15 mouse cellular contexts compared by ENCODE assay signal in the genomic region with DNA sequence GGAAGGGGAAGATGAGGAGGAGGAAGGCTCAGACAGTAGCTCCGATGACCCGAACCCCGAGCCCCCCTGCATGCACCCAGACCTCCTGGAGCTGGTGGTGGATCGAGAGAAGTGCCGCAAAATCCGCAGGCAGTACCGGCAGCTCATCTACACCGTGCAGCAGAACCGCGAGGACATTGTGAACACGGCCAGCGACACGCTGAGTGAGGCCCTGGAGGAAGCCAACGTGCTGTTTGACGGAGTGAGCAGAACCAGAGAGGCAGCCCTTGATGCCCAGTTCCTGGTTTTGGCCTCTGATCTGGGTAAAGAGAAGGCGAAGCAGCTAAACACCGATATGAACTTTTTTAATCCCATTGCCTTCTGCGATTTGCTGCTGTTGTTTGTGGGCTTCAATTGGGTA. TPM values are rescaled to one million over a fixed set of nuclear protein-coding genes. Genes with fewer than 3 reads are reported as not detected.
DNase-seq lines count a peak whose midpoint lies in the region; ATAC-seq and TF ChIP-seq lines count a peak whose summit lies in the region.
"Had no signal": no experiment of that assay in that cellular context is flagged by ENCODE, and none has a peak within 500 bp of the region (broad histone marks: within the 10 kb centered on the region; RNA-seq: fewer than 3 reads in every experiment).

No protein-coding gene starts in this region.

- H3K4me2 ChIP-seq in liver, postnatal 0 days (ENCODE audit: low read depth, low read length): no peak overlapping the region
- no peak overlapping the region for H3K4me2 ChIP-seq in liver, embryonic 12.5 days
- H3K4me2 ChIP-seq in forebrain, embryonic 14.5 days (ENCODE audit: low read length): no peak overlapping the region
- no peak overlapping the region for H3K4me2 ChIP-seq in lung, postnatal 0 days (replicated peaks; ENCODE audit: low read depth, low read length)
- H3K4me2 ChIP-seq: intestine, embryonic 15.5 days; liver, embryonic 11.5 days had no signal

- H3K4me1 ChIP-seq in liver, postnatal 0 days (ENCODE audit: insufficient read depth): peaks cover 18% of the 10 kb centered on the region
- peaks cover 38% of the 10 kb centered on the region for H3K4me1 ChIP-seq in liver, embryonic 12.5 days
- H3K4me1 ChIP-seq in G1E (ENCODE audit: insufficient read depth, low read depth, low read length): peaks cover 66% of the 10 kb centered on the region
- H3K4me1 ChIP-seq in forebrain, embryonic 14.5 days (ENCODE audit: control insufficient read depth, insufficient read depth, low read length): peaks cover 17% of the 10 kb centered on the region
- H3K4me1 ChIP-seq in lung, postnatal 0 days (ENCODE audit: insufficient read depth, low read depth, low read length): no peaks in the 10 kb centered on the region

- 78% methylated on average over 18 of the region's 18 CpGs for WGBS in liver, postnatal 0 days (ENCODE audit: insufficient replicate concordance)
- 85% methylated on average over 18 of the region's 18 CpGs for WGBS in liver, embryonic 12.5 days (ENCODE audit: insufficient replicate concordance)
- 84% methylated on average over 18 of the region's 18 CpGs for WGBS in forebrain, embryonic 14.5 days
- WGBS in lung, postnatal 0 days: 85% methylated on average over 18 of the region's 18 CpGs

- no peak overlapping the region for H3K27ac ChIP-seq in liver, postnatal 0 days (ENCODE audit: low read depth)
- no peak overlapping the region for H3K27ac ChIP-seq in liver, embryonic 12.5 days
- H3K27ac ChIP-seq in forebrain, embryonic 14.5 days (ENCODE audit: low read depth, low read length): no peak overlapping the region
- no peak overlapping the region for H3K27ac ChIP-seq in lung, postnatal 0 days (ENCODE audit: low read length)
- H3K27ac ChIP-seq: intestine, embryonic 15.5 days; layer of hippocampus, adult 2 months had no signal

- H3K36me3 ChIP-seq in liver, postnatal 0 days (replicated peaks; ENCODE audit: insufficient read depth, low read length): peaks cover 26% of the 10 kb centered on the region
- peaks cover 93% of the 10 kb centered on the region for H3K36me3 ChIP-seq in liver, embryonic 12.5 days
- H3K36me3 ChIP-seq in G1E (replicated peaks): peaks cover 79% of the 10 kb centered on the region
- peaks cover 49% of the 10 kb centered on the region for H3K36me3 ChIP-seq in forebrain, embryonic 14.5 days (ENCODE audit: control insufficient read depth, insufficient read depth, low read length)
- H3K36me3 ChIP-seq in lung, postnatal 0 days (ENCODE audit: insufficient read depth, low read length): 0 out of 2 replicates have a peak, but pooled peaks cover 6% of the 10 kb centered on the region

- DNase-seq in cerebellum, postnatal 14 days: peak; percentile 25 to 37
- DNase-seq in cerebellum, adult 11 months: no peak
- no peak for DNase-seq in liver, postnatal 0 days
- DNase-seq in G1E (ENCODE audit: low spot score): no peak
- no peak for DNase-seq in forebrain, embryonic 14.5 days (ENCODE audit: low spot score)
- no peak for DNase-seq in lung, postnatal 0 days (ENCODE audit: low spot score)
- DNase-seq: embryo, embryonic 11 days; heart, adult 11 months; lung, postnatal 36 days had no signal

- no peak for TF ChIP-seq CTCF in liver, postnatal 0 days (IDR thresholded peaks at IDR 0.05; ENCODE audit: low read depth)
- no peak for TF ChIP-seq CTCF in G1E (IDR thresholded peaks at IDR 0.05; ENCODE audit: low read depth, low read length)
- no peak for TF ChIP-seq CTCF in lung, postnatal 0 days (IDR thresholded peaks at IDR 0.05)

- TF ChIP-seq EP300 in liver, postnatal 0 days (IDR thresholded peaks at IDR 0.05; ENCODE audit: low read depth): no peak
- no peak for TF ChIP-seq EP300 in lung, postnatal 0 days (IDR thresholded peaks at IDR 0.05)

- ATAC-seq in liver, postnatal 0 days: peak; percentile 24; the same call in 1 of the 2 replicates
- no peak for ATAC-seq in liver, embryonic 12.5 days
- no peak for ATAC-seq in G1E (ENCODE audit: extremely low read depth, insufficient number of reproducible peaks, low FRiP score, poor library complexity, severe bottlenecking)
- peak; percentile 6; the same call in 1 of the 2 replicates for ATAC-seq in megakaryocyte progenitor cell, adult 5-6 weeks (replicated peaks; ENCODE audit: poor library complexity)
- ATAC-seq in forebrain, embryonic 14.5 days: no peak
- no peak for ATAC-seq in lung, postnatal 0 days
- ATAC-seq: intestine, embryonic 15.5 days had no signal

- H3K9me3 ChIP-seq in liver, postnatal 0 days (ENCODE audit: low read length): no peaks in the 10 kb centered on the region
- H3K9me3 ChIP-seq in liver, embryonic 12.5 days (replicated peaks): no peaks in the 10 kb centered on the region
- H3K9me3 ChIP-seq in G1E (replicated peaks): no peaks in the 10 kb centered on the region
- H3K9me3 ChIP-seq in forebrain, embryonic 14.5 days (replicated peaks; ENCODE audit: control insufficient read depth, low read length): no peaks in the 10 kb centered on the region
- H3K9me3 ChIP-seq in lung, postnatal 0 days (ENCODE audit: low read length): no peaks in the 10 kb centered on the region
- H3K9me3 ChIP-seq: intestine, embryonic 15.5 days had no signal

- no peak overlapping the region for H3K4me3 ChIP-seq in liver, postnatal 0 days (ENCODE audit: low read depth, low read length)
- H3K4me3 ChIP-seq in liver, embryonic 12.5 days: no peak overlapping the region
- H3K4me3 ChIP-seq in G1E (ENCODE audit: low read depth, low read length): peak overlapping the region; percentile 26; the same call in 1 of the 2 replicates
- no peak overlapping the region for H3K4me3 ChIP-seq in forebrain, embryonic 14.5 days (ENCODE audit: low read depth, low read length)
- no peak overlapping the region for H3K4me3 ChIP-seq in lung, postnatal 0 days (ENCODE audit: low read depth, low read length)
- H3K4me3 ChIP-seq: erythroblast, embryonic 14.5 days; intestine, embryonic 15.5 days; layer of hippocampus, adult 2 months had no signal

- no peak overlapping the region for H3K9ac ChIP-seq in liver, postnatal 0 days (replicated peaks)
- no peak overlapping the region for H3K9ac ChIP-seq in liver, embryonic 12.5 days
- H3K9ac ChIP-seq in forebrain, embryonic 14.5 days (ENCODE audit: low read length): no peak overlapping the region
- no peak overlapping the region for H3K9ac ChIP-seq in lung, postnatal 0 days (replicated peaks; ENCODE audit: low read depth)
- H3K9ac ChIP-seq: intestine, embryonic 15.5 days had no signal

- no peaks in the 10 kb centered on the region for H3K27me3 ChIP-seq in liver, postnatal 0 days (ENCODE audit: insufficient read depth, low read length)
- H3K27me3 ChIP-seq in liver, embryonic 12.5 days (replicated peaks): no peaks in the 10 kb centered on the region
- no peaks in the 10 kb centered on the region for H3K27me3 ChIP-seq in G1E (ENCODE audit: insufficient read depth, low read length)
- no peaks in the 10 kb centered on the region for H3K27me3 ChIP-seq in forebrain, embryonic 14.5 days (replicated peaks; ENCODE audit: control insufficient read depth, insufficient read depth, low read length)
- H3K27me3 ChIP-seq in lung, postnatal 0 days (replicated peaks; ENCODE audit: insufficient read depth, low read length): no peaks in the 10 kb centered on the region
- H3K27me3 ChIP-seq: intestine, embryonic 15.5 days had no signal

RNA-seq across cellular contexts. Expression of a gene that starts 0.4 kb away (rescaled TPM):
- polyA plus RNA-seq in liver, postnatal 0 days (2015; fragmentation: Nextera tagmentation; extraction: Ambion mirVana): 0.15 TPM in 1 of 2 replicates, not detected in the other
- 0.19 and 0.39 TPM in 2 replicates for polyA plus RNA-seq in liver, embryonic 12.5 days (2016; fragmentation: Nextera tagmentation; extraction: Ambion mirVana)
- total RNA-seq in G1E (2014; fragmentation: Nextera tagmentation) (7.6 and 8.0 TPM in 2 replicates), G1E (2017) (3.3 and 4.5 TPM in 2 replicates)
- 0.26 and 0.28 TPM in 2 replicates for polyA plus RNA-seq in G1E (2012)
- 3.0 and 3.6 TPM in 2 replicates for total RNA-seq in megakaryocyte progenitor cell, adult 5-6 weeks (2015)
- total RNA-seq in megakaryocyte progenitor cell, adult 5-6 weeks (2017): 3.1 and 4.7 TPM in 2 replicates
- polyA plus RNA-seq in forebrain, embryonic 14.5 days (2014; fragmentation: Nextera tagmentation; extraction: Ambion mirVana): 0.22 and 0.27 TPM in 2 replicates
- polyA plus RNA-seq in lung, postnatal 0 days (2015; fragmentation: Nextera tagmentation; extraction: Ambion mirVana): not detected in 2 replicates

RNA-seq across cellular contexts. Expression of a gene that starts 33.1 kb away (rescaled TPM):
- 26.7 and 28.1 TPM in 2 replicates for polyA plus RNA-seq in liver, postnatal 0 days (2015; fragmentation: Nextera tagmentation; extraction: Ambion mirVana)
- polyA plus RNA-seq in liver, embryonic 12.5 days (2016; fragmentation: Nextera tagmentation; extraction: Ambion mirVana): 106 and 108 TPM in 2 replicates
- 60.8 and 73.1 TPM in 2 replicates for total RNA-seq in G1E (2014; fragmentation: Nextera tagmentation)
- total RNA-seq in G1E (2017): 83.1 and 88.7 TPM in 2 replicates
- 83.9 and 114 TPM in 2 replicates for polyA plus RNA-seq in G1E (2012)
- 50.6 and 56.6 TPM in 2 replicates for total RNA-seq in megakaryocyte progenitor cell, adult 5-6 weeks (2015)
- total RNA-seq in megakaryocyte progenitor cell, adult 5-6 weeks (2017): 96.0 and 102 TPM in 2 replicates
- polyA plus RNA-seq in forebrain, embryonic 14.5 days (2014; fragmentation: Nextera tagmentation; extraction: Ambion mirVana): 157 and 169 TPM in 2 replicates
- 34.6 and 40.0 TPM in 2 replicates for polyA plus RNA-seq in lung, postnatal 0 days (2015; fragmentation: Nextera tagmentation; extraction: Ambion mirVana)

Comparison
In these comparisons a context has a peak if more than half of its experiments do, and no peak if none do; other contexts are left out.
1. DNase-seq: peak in cerebellum, postnatal 14 days (2 of 2); none in cerebellum, adult 11 months (single experiment), liver, postnatal 0 days (single experiment), G1E (single experiment), forebrain, embryonic 14.5 days (single experiment) and lung, postnatal 0 days (single experiment).
2. ATAC-seq: peak in liver, postnatal 0 days (single experiment) and megakaryocyte progenitor cell, adult 5-6 weeks (single experiment); none in liver, embryonic 12.5 days (single experiment), G1E (single experiment), forebrain, embryonic 14.5 days (single experiment) and lung, postnatal 0 days (single experiment).